Mouse (Mus musculus): ENCODE data around the gene Gm49405. TPM values are rescaled to one million over a fixed set of nuclear protein-coding genes. Genes with fewer than 3 reads are reported as not detected.

The Gm49405 gene
- polyA plus RNA-seq, 1 experiment: 2.1 TPM

GRCm38 (mm10) chr19:3996106-3996505, 4.3 kb upstream of the Gm49405 start:
- no peak overlapping the region for H3K4me3 ChIP-seq (ENCODE audit: insufficient read depth, low read length)
- H3K4me1 ChIP-seq (ENCODE audit: control insufficient read depth, insufficient read depth, low read length): no peaks in the 10 kb centered on the region
- TF ChIP-seq POLR2A (IDR thresholded peaks at IDR 0.05; ENCODE audit: low read depth, low read length): no peak
- TF ChIP-seq CTCF (IDR thresholded peaks at IDR 0.05; ENCODE audit: borderline replicate concordance, insufficient read depth, low read length): no peak
- no peak overlapping the region for H3K27ac ChIP-seq (ENCODE audit: insufficient read depth, low read length)

GRCm38 (mm10) chr19:3996747-3997146, 3.7 kb upstream of the Gm49405 start:
- Histone ChIP-seq H3K27ac (ENCODE audit: insufficient read depth, low read length) (no peak overlapping the region), H3K4me1 (ENCODE audit: control insufficient read depth, insufficient read depth, low read length) (no peaks in the 10 kb centered on the region), H3K4me3 (ENCODE audit: insufficient read depth, low read length) (no peak overlapping the region)
- TF ChIP-seq POLR2A (IDR thresholded peaks at IDR 0.05; ENCODE audit: low read depth, low read length): no peak
- TF ChIP-seq CTCF (IDR thresholded peaks at IDR 0.05; ENCODE audit: borderline replicate concordance, insufficient read depth, low read length): no peak

DNA sequence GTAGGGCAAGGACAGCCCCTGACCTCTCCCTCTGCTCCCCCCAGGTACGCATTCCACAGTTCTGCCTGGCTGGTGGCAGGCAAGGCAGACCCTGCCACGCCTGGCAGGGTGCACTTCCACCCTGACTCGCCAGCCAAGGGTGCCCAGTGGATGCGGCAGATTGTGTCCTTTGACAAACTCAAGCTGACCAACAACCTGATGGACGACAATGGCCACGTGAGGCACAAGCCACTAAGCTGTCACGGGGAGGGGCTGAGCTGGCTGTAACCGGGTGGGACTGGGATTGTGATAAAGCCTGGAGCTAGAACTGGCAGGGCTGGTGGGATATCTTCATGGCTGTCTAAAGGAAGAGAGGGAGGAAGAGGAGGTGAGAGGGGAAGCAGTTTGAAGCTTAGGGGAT, 3.2 kb upstream of the Gm49405 start:
- H3K27ac ChIP-seq (ENCODE audit: insufficient read depth, low read length): no peak overlapping the region
- TF ChIP-seq CTCF (IDR thresholded peaks at IDR 0.05; ENCODE audit: borderline replicate concordance, insufficient read depth, low read length) (no peak), POLR2A (IDR thresholded peaks at IDR 0.05; ENCODE audit: low read depth, low read length) (no peak)
- no peaks in the 10 kb centered on the region for H3K4me1 ChIP-seq (ENCODE audit: control insufficient read depth, insufficient read depth, low read length)
- no peak overlapping the region for H3K4me3 ChIP-seq (ENCODE audit: insufficient read depth, low read length)

DNA sequence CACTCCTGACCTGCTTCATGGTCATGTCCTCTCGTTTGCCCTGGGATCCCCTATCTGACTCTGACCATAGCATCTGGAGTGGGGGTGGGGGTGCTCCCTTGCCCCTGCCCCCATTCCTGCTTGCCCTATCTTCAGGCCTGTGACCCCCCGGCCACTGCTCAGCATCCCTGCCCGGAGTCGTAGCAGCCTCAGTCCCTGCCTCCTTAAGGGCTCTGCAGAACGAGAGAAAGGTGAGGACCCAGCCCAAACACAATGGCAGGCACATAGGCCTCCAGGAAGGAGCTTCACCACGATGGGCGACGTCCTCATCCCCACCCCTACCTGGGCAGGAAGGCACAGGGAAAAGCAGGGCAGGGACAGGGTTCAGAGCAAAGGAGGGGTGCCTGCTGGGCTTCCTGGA, 2.1 kb upstream of the Gm49405 start:
- TF ChIP-seq POLR2A (IDR thresholded peaks at IDR 0.05; ENCODE audit: low read depth, low read length): no peak
- TF ChIP-seq CTCF (IDR thresholded peaks at IDR 0.05; ENCODE audit: borderline replicate concordance, insufficient read depth, low read length): no peak
- H3K27ac ChIP-seq (ENCODE audit: insufficient read depth, low read length): no peak overlapping the region
- no peaks in the 10 kb centered on the region for H3K4me1 ChIP-seq (ENCODE audit: control insufficient read depth, insufficient read depth, low read length)
- H3K4me3 ChIP-seq (ENCODE audit: insufficient read depth, low read length): no peak overlapping the region

DNA sequence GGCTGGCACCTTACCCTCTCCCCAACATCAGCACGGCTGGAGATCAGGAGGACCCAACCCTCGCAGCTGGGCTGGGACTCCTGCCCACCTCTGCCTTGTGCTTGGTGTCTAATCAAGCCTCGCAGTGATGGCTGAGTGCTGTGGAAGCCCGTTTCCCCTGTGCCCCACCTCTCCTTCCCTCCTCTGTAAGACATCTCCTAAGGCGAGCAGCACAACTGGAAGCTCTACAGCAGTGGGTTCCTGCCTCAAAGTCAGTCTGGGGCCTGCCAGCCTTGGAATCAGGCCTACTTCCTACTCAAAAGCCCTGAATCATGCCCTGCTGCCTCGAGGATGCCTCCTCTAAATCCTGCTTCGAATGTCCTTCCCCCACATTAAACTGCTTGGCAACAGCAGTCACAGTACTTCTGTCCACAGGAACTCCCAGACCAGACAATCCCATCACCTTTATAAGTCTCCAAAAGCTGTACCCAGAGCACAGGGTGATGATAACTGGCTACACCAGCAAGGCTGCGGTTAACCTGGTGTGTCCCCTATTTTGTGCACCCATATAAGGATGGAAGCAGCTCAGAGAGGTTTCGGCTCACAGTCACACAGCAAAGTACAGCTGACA, 1.2 kb upstream of the Gm49405 start:
- Histone ChIP-seq H3K4me1 (ENCODE audit: control insufficient read depth, insufficient read depth, low read length) (no peaks in the 10 kb centered on the region), H3K27ac (ENCODE audit: insufficient read depth, low read length) (no peak overlapping the region), H3K4me3 (ENCODE audit: insufficient read depth, low read length) (no peak overlapping the region)
- TF ChIP-seq POLR2A (IDR thresholded peaks at IDR 0.05; ENCODE audit: low read depth, low read length) (0 out of 2 replicates have a peak, but pooled peaks have one; percentile 24), CTCF (IDR thresholded peaks at IDR 0.05; ENCODE audit: borderline replicate concordance, insufficient read depth, low read length) (no peak)

- H3K27ac ChIP-seq (ENCODE audit: insufficient read depth, low read length): peak overlapping the region; percentile 95
- TF ChIP-seq POLR2A (IDR thresholded peaks at IDR 0.05; ENCODE audit: low read depth, low read length) (peak; percentile 25; the same call in 1 of the 2 replicates), CTCF (IDR thresholded peaks at IDR 0.05; ENCODE audit: borderline replicate concordance, insufficient read depth, low read length) (no peak)
- H3K4me1 ChIP-seq (ENCODE audit: control insufficient read depth, insufficient read depth, low read length): no peaks in the 10 kb centered on the region
- peak overlapping the region; percentile 83 for H3K4me3 ChIP-seq (ENCODE audit: insufficient read depth, low read length)
Measured at GRCm38 (mm10) chr19:4000949-4001525, 611 bp downstream of the Gm49405 start.

GRCm38 (mm10) chr19:4001752-4002151, 1.3 kb downstream of the Gm49405 start:
- Histone ChIP-seq H3K27ac (ENCODE audit: insufficient read depth, low read length) (no peak overlapping the region), H3K4me3 (ENCODE audit: insufficient read depth, low read length) (no peak overlapping the region), H3K4me1 (ENCODE audit: control insufficient read depth, insufficient read depth, low read length) (no peaks in the 10 kb centered on the region)
- TF ChIP-seq CTCF (IDR thresholded peaks at IDR 0.05; ENCODE audit: borderline replicate concordance, insufficient read depth, low read length) (no peak), POLR2A (IDR thresholded peaks at IDR 0.05; ENCODE audit: low read depth, low read length) (no peak)

DNA sequence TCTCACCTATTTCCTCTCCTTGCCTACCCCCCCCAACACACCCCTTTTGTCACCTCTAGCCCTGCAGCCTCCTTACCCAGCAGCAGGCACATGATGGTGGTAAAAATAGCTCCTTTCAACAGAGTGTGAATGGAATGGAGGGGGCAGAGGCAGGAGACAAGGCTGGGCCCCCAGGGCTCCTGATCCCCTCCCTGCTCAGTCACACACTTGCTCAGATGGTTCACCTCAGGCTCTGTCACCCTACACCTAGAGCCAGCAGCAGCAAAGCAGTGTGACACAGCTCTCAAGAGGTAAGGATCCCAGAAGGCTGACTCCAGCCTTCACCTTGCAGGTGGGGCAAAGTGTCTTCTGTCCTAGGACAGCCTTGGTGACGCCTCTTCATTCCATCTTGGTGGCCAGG, 2.7 kb downstream of the Gm49405 start, which contains the start of gene Doc2g:
TSS of gene Doc2g (plus strand) at position 202 of the 400 bp plus-strand sequence.
- TF ChIP-seq POLR2A (IDR thresholded peaks at IDR 0.05; ENCODE audit: low read depth, low read length) (peak; percentile 14; the same call in 1 of the 2 replicates), CTCF (IDR thresholded peaks at IDR 0.05; ENCODE audit: borderline replicate concordance, insufficient read depth, low read length) (no peak)

GRCm38 (mm10) chr19:4003641-4004040, 3.2 kb downstream of the Gm49405 start:
- no peaks in the 10 kb centered on the region for H3K4me1 ChIP-seq (ENCODE audit: control insufficient read depth, insufficient read depth, low read length)
- no peak overlapping the region for H3K27ac ChIP-seq (ENCODE audit: insufficient read depth, low read length)
- no peak overlapping the region for H3K4me3 ChIP-seq (ENCODE audit: insufficient read depth, low read length)
- TF ChIP-seq CTCF (IDR thresholded peaks at IDR 0.05; ENCODE audit: borderline replicate concordance, insufficient read depth, low read length) (no peak), POLR2A (IDR thresholded peaks at IDR 0.05; ENCODE audit: low read depth, low read length) (no peak; the same call in 1 of the 2 replicates)

More for the DNA sequence above, 2.7 kb downstream of the Gm49405 start, which contains the start of gene Doc2g:
- Histone ChIP-seq H3K4me1 (ENCODE audit: control insufficient read depth, insufficient read depth, low read length) (no peaks in the 10 kb centered on the region), H3K27ac (ENCODE audit: insufficient read depth, low read length) (no peak within 1 kb of the TSS), H3K4me3 (ENCODE audit: insufficient read depth, low read length) (no peak within 1 kb of the TSS)

GRCm38 (mm10) chr19:4004331-4004730, 3.9 kb downstream of the Gm49405 start:
- no peak for TF ChIP-seq CTCF (IDR thresholded peaks at IDR 0.05; ENCODE audit: borderline replicate concordance, insufficient read depth, low read length)
- no peak for TF ChIP-seq POLR2A (IDR thresholded peaks at IDR 0.05; ENCODE audit: low read depth, low read length)
- Histone ChIP-seq H3K27ac (ENCODE audit: insufficient read depth, low read length) (no peak overlapping the region), H3K4me1 (ENCODE audit: control insufficient read depth, insufficient read depth, low read length) (no peaks in the 10 kb centered on the region), H3K4me3 (ENCODE audit: insufficient read depth, low read length) (no peak overlapping the region)

All from embryonic fibroblast, embryonic 13.5 days (primary cell).